Mouse (Mus musculus) hindbrain, embryonic 16.5 days (tissue): ENCODE data around the gene Slc22a12. TPM values are rescaled to one million over a fixed set of nuclear protein-coding genes. Genes with fewer than 3 reads are reported as not detected.

Experiments
- ATAC-seq: fragments of 200-750 bp; cut with Nextera tagmentation; 2 replicates; pipeline ENCODE4 v1.8.0; 2017; ENCODE audit warnings: moderate TSS enrichment, moderate library complexity
- H3K27ac ChIP-seq: fragments of 300-500 bp; sonication (generic); 2 replicates; pipeline ENCODE4 v1.5.1; 2014; ENCODE audit warnings: low read depth, mild to moderate bottlenecking, control low read depth, low read length, moderate library complexity
- H3K27me3 ChIP-seq: fragments of 300-500 bp; sonication (generic); replicated peaks from 2 replicates; pipeline ENCODE4 v1.6.1; 2014; ENCODE audit warnings: low read length; ENCODE audit not compliant: control insufficient read depth, insufficient read depth
- H3K36me3 ChIP-seq: fragments of 300-500 bp; sonication (generic); 2 replicates; pipeline ENCODE4 v1.6.1; 2014; ENCODE audit warnings: mild to moderate bottlenecking, low read length, moderate library complexity, mixed read lengths; ENCODE audit not compliant: control insufficient read depth, insufficient read depth
- H3K4me1 ChIP-seq: fragments of 300-500 bp; sonication (generic); 2 replicates; pipeline ENCODE4 v1.6.1; 2014; ENCODE audit warnings: low read depth, low read length; ENCODE audit not compliant: control insufficient read depth, insufficient read depth
- H3K4me2 ChIP-seq: fragments of 300-500 bp; sonication (generic); 2 replicates; pipeline ENCODE4 v1.6.1; 2014; ENCODE audit warnings: mild to moderate bottlenecking, low read length, control low read depth, moderate library complexity
- H3K4me3 ChIP-seq: fragments of 300-500 bp; sonication (generic); 2 replicates; pipeline ENCODE4 v1.5.1; 2014; ENCODE audit warnings: mild to moderate bottlenecking, low read length, control low read depth, moderate library complexity
- H3K9ac ChIP-seq: fragments of 300-500 bp; sonication (generic); 2 replicates; pipeline ENCODE4 v1.6.1; 2014; ENCODE audit warnings: low read depth, mild to moderate bottlenecking, control low read depth, low read length, moderate library complexity
- H3K9me3 ChIP-seq: fragments of 300-500 bp; sonication (generic); 2 replicates; pipeline ENCODE4 v1.6.1; 2014; ENCODE audit warnings: mild to moderate bottlenecking, low read length, moderate library complexity; ENCODE audit not compliant: control insufficient read depth
- WGBS: fragments of 180-500 bp; shearing (Covaris S2); extraction: QIAGEN DNeasy Blood & Tissue Kit; methylation state at CpG from one replicate; pipeline ENCODE4 v1.1.7; 2014; 5-methylcytosine and 5-hydroxymethylcytosine counted together
- polyA plus RNA-seq: library from polyadenylated mRNA; unstranded; fragments of >200 nt; fragmentation: Nextera tagmentation; extraction: Ambion mirVana; gene quantifications from 2 replicates; pipeline ENCODE4 v1.2.1, GENCODE M21; 2015

Gene Slc22a12
- polyA plus RNA-seq, 1 experiment from 2014 or later = not detected

DNA sequence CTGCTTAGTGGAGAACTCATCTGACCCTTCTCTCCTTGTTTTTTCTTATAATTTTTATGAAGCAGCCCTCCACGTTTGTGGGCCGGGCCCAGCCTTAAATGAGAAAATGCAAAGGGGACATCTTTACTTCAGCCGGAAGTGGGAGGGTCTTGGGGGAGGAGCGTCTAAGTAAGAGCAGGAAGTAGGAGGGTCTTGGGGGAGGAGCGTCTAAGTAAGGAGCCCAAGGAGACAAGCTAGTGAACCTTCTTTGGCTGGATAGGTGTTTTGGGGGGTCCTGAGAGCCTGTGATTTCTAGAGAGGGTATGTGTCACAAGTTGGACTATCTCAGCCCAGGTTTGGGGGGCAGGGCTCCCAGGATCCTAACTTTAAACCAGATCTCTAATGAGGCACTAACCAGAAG is 27.4 kb downstream of the Slc22a12 start:
- H3K36me3 ChIP-seq = peaks cover 33% of the 10 kb centered on the region
- H3K4me3 ChIP-seq = no peak overlapping the region
- 70% methylated on average over 5 of the region's 5 CpGs for WGBS
- H3K9me3 ChIP-seq = no peaks in the 10 kb centered on the region
- ATAC-seq = no peak
- no peak overlapping the region for H3K9ac ChIP-seq
- H3K27me3 ChIP-seq = no peaks in the 10 kb centered on the region
- no peak overlapping the region for H3K27ac ChIP-seq
- H3K4me1 ChIP-seq = peaks cover 25% of the 10 kb centered on the region
- no peak overlapping the region for H3K4me2 ChIP-seq

DNA sequence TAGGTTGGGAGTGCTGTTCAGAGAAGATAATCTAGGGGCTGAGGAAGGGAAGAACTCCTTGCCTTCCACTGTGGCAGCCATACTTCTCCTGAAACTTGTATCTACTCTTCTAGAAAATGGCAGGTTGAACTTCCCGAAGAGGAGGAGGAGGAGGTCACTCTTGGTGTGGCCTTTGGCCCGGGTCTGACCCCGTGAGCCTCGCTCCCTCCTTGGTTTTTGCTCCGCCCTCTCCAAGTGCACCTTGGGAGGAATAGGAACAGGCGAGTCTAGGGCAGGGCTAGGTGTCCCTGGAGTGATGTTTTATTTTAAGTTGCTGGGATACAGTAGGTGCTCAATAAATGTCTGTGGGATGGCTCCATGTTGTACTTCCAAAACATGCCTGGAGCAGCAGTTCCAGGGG is 27.9 kb downstream of the Slc22a12 start:
- ATAC-seq = no peak
- H3K9me3 ChIP-seq = no peaks in the 10 kb centered on the region
- no peak overlapping the region for H3K4me2 ChIP-seq
- no peak overlapping the region for H3K9ac ChIP-seq
- H3K4me3 ChIP-seq = no peak overlapping the region
- no peaks in the 10 kb centered on the region for H3K27me3 ChIP-seq
- no peak overlapping the region for H3K27ac ChIP-seq
- peaks cover 32% of the 10 kb centered on the region for H3K36me3 ChIP-seq
- H3K4me1 ChIP-seq = peaks cover 25% of the 10 kb centered on the region
- 68% methylated on average over 6 of the region's 6 CpGs for WGBS

DNA sequence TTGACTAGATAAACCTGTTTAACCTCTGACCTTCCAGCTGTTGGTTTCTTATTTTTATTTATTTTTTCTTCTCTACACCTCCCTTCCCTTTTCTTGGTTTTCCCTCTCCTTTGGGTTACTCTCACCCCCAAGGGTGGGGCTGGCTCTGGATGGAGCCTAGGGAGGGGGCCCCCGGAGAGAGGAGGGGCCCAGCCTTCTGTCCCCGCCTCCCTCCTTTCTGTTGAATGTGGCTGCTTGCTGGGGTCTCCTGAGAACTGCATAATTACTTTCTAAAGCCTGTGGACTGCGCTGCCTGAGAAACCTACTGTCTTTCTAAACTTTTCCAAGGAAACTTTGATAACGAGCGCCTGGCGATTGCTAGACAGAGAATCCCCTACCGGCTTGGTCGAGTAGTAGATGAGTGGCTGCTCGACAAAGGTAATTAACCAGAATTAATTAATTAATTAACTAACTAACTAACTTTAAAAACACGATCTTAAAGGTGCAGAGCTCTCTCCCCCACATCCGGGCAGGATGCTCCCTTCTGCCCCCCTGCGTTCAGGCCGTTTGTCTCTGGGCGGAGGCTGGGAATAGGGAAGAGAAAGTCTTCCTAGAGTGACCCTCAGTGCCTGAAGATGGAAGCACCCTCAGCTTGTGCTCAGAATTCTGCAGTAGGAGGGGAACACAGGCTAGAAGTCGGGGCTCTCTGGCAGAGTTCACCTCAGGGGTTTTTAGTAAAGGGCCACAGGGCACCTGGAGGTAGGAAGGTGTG is 29.3 kb downstream of the Slc22a12 start:
- Histone ChIP-seq H3K4me2 (no peak overlapping the region), H3K4me3 (no peak overlapping the region), H3K9ac (no peak overlapping the region), H3K4me1 (peaks cover 17% of the 10 kb centered on the region), H3K27ac (no peak overlapping the region), H3K9me3 (no peaks in the 10 kb centered on the region), H3K36me3 (peaks cover 25% of the 10 kb centered on the region), H3K27me3 (no peaks in the 10 kb centered on the region)
- no peak for ATAC-seq
- 10% methylated on average over 15 of the region's 15 CpGs for WGBS

DNA sequence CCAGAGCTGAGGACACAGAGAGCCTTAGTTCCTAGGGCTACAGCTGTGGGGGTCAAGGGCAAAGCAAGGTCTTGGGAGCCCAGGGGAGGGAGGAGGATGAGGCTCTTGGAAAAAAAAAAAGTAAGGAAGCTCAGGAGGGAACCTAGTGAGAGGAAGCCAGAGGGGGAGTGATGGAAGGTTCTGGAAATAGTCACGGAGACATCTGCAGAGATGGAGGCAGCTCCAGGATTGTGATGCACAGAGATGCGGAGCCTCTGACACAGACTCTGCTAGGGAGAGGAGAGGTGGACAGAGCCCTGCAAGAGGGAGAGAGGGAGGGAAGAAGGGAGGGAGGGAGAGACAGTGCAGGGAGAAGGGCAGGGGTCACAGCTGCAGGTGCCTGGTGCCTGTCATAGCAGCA is 32.3 kb downstream of the Slc22a12 start:
- 91% methylated on average over 2 of the region's 2 CpGs for WGBS
- Histone ChIP-seq H3K9me3 (no peaks in the 10 kb centered on the region), H3K27ac (no peak overlapping the region), H3K4me1 (peaks cover 10% of the 10 kb centered on the region), H3K9ac (no peak overlapping the region), H3K4me3 (no peak overlapping the region), H3K4me2 (no peak overlapping the region), H3K27me3 (no peaks in the 10 kb centered on the region), H3K36me3 (peaks cover 22% of the 10 kb centered on the region)
- ATAC-seq = no peak

DNA sequence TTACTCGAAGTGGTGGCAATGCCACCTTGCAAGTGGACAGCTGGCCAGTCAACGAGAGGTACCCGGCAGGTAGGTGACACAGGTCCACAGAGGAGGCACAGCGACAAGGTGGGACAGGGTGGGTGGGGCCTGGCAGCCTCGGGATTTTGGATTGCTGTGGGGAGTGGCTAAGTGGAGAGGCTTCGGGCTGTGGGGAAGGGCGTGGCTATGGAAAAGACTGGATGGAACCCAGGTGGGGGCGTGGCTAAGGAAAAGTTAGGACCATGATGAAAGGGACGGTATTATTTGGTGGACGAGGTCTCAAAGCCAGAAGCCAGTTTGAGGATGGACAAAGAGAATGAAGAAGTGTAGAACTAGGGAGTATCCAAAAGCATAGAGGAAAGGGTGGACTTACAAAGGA is 33.0 kb downstream of the Slc22a12 start:
- Histone ChIP-seq H3K9ac (no peak overlapping the region), H3K4me2 (no peak overlapping the region), H3K27ac (no peak overlapping the region), H3K4me1 (peaks cover 11% of the 10 kb centered on the region), H3K27me3 (no peaks in the 10 kb centered on the region), H3K4me3 (no peak overlapping the region), H3K36me3 (peaks cover 25% of the 10 kb centered on the region), H3K9me3 (no peaks in the 10 kb centered on the region)
- WGBS = 78% methylated on average over 10 of the region's 10 CpGs
- ATAC-seq = no peak

DNA sequence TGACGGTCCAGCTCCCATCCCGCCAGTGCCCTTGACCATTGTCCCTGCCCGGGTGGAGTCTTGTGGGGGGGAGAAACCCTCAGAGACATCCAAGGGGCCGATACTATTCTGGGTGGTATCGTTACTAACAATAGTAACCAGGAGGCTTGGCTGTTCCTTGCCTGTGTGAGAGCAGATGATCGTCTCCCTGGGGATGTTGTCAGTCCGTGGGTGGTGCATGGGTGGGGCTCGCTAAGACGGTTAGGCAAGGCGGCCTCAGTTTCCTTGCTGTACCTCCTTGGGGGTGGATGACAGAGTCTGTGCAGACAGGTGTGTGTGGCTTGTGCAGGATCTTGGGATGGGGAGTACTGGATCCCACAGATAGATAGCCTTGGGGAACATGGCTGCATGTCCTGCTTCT is 35.4 kb downstream of the Slc22a12 start:
- H3K27ac ChIP-seq = 0 out of 2 replicates have a peak overlapping the region, but pooled peaks have one; percentile 20
- H3K4me2 ChIP-seq = no peak overlapping the region

DNA sequence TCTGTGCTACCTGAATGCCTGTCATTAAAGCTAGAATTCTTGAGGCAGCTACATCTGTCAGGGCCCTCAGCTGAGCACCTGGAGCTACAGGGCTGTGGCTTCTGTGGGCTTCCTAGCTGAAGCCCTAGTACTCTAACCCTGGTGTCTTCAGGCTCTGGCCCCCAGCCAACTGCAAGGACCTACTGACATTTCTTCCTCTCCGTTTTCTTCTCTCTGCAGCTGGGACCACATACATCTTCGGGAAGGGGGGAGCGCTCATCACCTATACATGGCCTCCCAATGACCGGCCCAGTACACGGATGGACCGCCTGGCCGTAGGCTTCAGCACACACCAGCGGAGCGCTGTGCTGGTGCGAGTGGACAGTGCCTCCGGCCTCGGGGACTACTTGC is 38.2 kb downstream of the Slc22a12 start:
- no peaks in the 10 kb centered on the region for H3K27me3 ChIP-seq
- H3K4me2 ChIP-seq = no peak overlapping the region
- H3K9me3 ChIP-seq = no peaks in the 10 kb centered on the region
- H3K4me3 ChIP-seq = no peak overlapping the region
- ATAC-seq = no peak
- peaks cover 15% of the 10 kb centered on the region for H3K36me3 ChIP-seq
- no peak overlapping the region; the same call in 1 of the 2 replicates for H3K9ac ChIP-seq
- WGBS = 92% methylated on average over 12 of the region's 12 CpGs
- H3K27ac ChIP-seq = no peak overlapping the region
- H3K4me1 ChIP-seq = peaks cover 57% of the 10 kb centered on the region

More for the DNA sequence above, 35.4 kb downstream of the Slc22a12 start:
- no peak overlapping the region for H3K4me3 ChIP-seq
- no peaks in the 10 kb centered on the region for H3K27me3 ChIP-seq
- H3K36me3 ChIP-seq = peaks cover 20% of the 10 kb centered on the region
- H3K9ac ChIP-seq = no peak overlapping the region
- no peaks in the 10 kb centered on the region for H3K9me3 ChIP-seq
- WGBS = 57% methylated on average over 10 of the region's 10 CpGs
- ATAC-seq = no peak
- peaks cover 31% of the 10 kb centered on the region for H3K4me1 ChIP-seq

DNA sequence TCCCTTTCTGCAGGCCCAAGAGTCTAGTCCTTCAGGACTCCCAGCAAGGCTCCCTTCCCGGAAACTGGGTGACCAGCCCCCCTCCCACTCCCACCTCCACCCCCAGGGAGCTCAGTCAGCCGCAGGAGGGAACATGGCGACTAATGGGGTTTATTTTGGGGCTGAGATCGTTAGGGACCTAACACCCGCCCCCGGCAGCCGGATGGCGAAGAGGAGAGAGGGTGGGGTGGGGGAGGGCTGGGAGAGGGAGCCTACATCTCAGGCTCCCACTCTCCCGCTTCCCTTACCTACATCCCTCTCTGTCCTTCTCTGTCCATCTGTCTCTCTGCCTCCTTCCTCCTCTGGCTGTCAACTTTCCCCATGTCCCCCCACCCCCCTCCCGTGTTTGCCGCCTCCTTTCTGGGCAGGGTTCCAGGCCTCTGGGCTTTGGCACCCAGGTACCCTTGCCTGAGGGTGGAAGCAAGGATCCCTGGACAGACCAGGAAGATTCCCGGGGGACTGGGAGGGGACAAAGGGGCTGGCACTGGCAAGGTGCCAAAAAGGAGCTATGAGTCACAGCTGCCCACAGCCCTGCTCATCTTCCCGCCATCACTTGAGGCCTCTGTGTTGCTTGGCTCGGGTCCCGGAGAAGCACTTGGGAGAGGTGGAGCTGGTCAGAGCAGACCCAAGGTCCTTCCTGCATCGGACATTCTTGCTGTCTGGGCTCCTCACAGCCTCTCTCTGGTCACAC is 38.7 kb downstream of the Slc22a12 start:
- Histone ChIP-seq H3K4me3 (no peak overlapping the region), H3K27ac (peak overlapping the region; percentile 82), H3K4me2 (peak overlapping the region; percentile 91), H3K9ac (peak overlapping the region; percentile 69), H3K36me3 (peaks cover 15% of the 10 kb centered on the region), H3K4me1 (peaks cover 59% of the 10 kb centered on the region), H3K9me3 (no peaks in the 10 kb centered on the region), H3K27me3 (no peaks in the 10 kb centered on the region)
- 27% methylated on average over 14 of the region's 16 CpGs for WGBS
- no peak for ATAC-seq

DNA sequence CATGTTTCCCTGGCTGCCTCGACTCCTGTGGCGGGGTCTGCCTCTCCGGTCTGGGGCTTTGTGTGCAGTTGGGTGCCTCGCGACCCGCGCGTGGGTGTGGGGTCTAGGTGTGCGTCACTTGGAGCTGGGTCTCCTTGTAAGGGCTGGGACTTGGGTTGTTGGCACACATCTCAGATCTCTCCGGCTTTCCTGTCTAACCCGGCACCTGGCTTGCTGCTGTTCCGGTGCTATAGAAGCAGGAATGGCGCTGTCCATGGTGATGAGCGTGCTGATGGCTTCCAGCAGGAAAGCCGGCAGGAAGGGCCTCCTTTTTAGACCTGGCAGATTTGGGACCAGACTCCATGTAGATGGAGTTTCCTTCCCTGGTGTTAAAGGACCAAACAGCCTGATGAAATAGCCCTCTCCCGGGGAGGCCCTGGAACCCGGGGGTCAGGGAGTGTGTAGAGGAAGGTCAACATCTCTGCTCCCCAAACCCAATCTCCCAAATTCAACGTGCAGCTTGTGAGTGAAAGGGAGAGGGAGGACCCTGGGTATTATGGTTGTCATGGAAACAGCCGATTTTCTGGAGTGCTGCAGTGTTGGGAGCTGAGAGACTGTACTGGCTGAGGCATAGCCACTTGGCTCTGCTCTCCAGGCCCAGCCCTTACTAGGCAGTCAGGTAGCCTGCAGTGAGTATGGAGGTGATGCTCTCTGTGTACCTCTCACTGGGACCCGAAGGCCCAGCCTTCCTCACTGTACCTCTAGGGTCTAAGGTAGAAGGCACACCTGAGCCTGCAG is 40.1 kb downstream of the Slc22a12 start:
- ATAC-seq = peak; percentile 48
- 4% methylated on average over 20 of the region's 20 CpGs for WGBS

More for the DNA sequence above, 40.1 kb downstream of the Slc22a12 start:
- Histone ChIP-seq H3K4me1 (peaks cover 59% of the 10 kb centered on the region), H3K4me3 (peak overlapping the region; percentile 88), H3K27ac (peak overlapping the region; percentile 82), H3K27me3 (no peaks in the 10 kb centered on the region), H3K9ac (peak overlapping the region; percentile 69), H3K9me3 (no peaks in the 10 kb centered on the region), H3K4me2 (peak overlapping the region; percentile 91), H3K36me3 (peaks cover 15% of the 10 kb centered on the region)
